Mouse (Mus musculus) effector memory CD4-positive, alpha-beta T cell, adult 7 months (primary cell): ENCODE results near the gene 4933412E24Rik. TPM values are rescaled to one million over a fixed set of nuclear protein-coding genes. Genes with fewer than 3 reads are reported as not detected.

Experiments
- polyA plus RNA-seq: library from polyadenylated mRNA; unstranded; fragments of 100-300 nt; shearing (Covaris generic); gene quantifications from one replicate; pipeline ENCODE4 v1.2.1, GENCODE M21; 2017

Gene 4933412E24Rik
- not detected for polyA plus RNA-seq

GRCm38 (mm10) chr15:60016513-60016912, at the start of gene 4933412E24Rik:
Gene 4933412E24Rik, minus strand, starts transcription at chr15:60016613.

